Mouse (Mus musculus) thymus, postnatal 36 days (tissue): Measurements from ENCODE around the gene Zkscan16.

Experiments
- DNase-seq, 2 experiments: peaks; one replicate each; pipeline ENCODE4 v3.0.0; 2022; ENCODE audit warnings: mixed read lengths in 2 of 2

Zkscan16 gene

DNA sequence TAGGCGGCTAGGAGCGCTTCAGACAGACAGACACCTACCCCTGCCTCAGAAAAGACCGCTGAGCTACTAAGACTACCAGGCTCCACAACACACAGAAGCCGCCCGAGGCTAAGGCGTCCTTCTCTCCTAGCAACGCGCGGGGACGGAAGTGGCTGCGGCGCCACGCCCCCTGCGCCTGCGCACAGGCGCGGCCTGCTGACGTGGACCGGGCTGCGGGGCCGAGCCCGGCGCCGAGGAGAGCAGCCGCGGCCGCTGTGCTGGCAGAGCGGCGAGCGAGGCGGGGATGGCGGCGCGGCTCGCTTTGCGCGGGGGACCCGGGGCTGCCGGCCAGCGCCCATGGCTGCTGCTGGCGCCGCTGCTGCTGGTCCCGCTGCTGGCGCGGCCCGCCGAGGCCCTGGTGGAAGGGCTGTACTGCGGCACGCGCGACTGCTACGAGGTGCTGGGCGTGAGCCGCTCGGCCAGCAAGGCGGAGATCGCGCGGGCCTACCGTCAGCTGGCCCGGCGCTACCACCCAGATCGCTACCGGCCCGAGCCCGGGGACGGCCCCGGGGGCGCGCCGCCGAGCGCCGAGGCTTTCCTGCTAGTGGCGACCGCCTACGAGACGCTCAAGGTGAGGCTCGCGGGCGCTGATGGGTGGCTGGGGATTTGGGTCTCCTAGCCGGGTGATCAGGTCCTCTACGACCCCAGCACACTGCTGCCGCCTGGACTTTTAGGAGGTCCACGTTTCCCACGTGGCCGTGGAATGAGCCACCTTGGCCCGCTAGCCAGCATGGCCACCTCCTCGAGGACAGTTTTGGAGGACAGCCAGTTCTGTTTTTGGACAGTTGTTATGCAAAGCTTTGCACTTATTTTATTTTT lies 59.7 kb downstream of the Zkscan16 start, which contains the start of gene Gm20503:
Gene Gm20503 (plus strand): TSS at position 263 of the 858 bp plus-strand sequence.
- DNase-seq, result peak; percentile 91 to 94

DNA sequence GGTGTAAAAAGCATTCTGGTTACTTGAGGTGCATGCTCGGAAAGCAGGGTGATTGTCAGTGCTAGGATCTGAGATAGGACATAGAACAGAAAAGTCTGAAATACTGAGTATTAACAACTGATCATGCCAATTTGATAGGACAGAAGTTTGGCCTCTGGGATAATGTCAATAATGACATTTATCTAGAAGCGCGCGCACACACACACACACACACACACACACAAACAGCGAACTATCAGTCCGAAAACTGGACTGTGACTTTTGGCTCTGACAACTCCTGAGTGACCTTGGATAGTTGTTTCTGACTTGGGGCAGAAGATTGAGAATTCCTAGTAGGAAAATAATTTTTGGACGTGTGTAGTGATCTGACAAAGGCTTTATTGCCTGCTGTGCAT lies 60.4 kb downstream of the Zkscan16 start:
- no peak for DNase-seq

DNA sequence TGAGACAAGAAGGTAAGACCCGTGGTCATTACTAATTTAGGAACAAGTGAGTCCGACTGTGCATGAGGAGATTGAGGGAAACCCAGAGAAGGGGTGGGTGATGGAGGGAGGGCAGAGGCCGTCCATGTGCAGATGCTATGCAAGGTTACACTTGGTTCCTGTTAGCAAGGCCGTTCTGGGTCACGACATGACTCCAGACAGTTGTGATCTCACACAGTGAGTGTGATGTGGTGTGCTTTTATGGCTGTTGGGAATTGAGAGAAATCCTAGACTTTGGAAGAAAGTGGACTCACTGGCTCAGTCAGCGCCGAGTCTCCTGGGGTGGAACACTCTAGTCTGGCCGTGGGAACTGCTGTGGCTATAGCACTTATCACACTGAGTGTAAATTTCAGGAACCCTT lies 62.8 kb downstream of the Zkscan16 start:
- DNase-seq, result no peak

DNA sequence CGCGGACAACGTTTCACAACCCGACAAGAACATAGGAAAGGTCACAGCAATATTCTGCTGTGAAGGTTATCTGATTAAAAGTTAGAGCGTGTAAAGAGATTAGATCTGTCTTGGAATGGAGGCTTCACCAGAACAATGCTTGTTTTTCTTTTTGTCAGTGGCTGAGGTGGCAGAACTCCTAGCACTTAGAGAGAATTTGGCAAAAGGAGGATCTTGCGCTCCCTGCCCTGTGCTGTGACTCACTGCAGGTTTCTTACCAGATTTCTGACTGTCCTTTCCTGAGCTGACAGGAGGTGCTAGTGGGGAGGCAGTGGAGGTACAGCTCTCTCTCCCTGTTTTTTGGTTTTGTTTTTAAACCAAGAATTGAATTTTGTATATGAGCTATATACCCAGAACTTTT lies 63.6 kb downstream of the Zkscan16 start:
- no peak for DNase-seq
